Mouse (Mus musculus) induced T-regulatory cell, adult 2 months (primary cell): ENCODE measurements around the gene Hoga1.
"Not testable (repeated sequence)": the region's sequence is repeated elsewhere in the genome, so short reads cannot be mapped to it uniquely, and the experiment has no call there.

Source experiments
- DNase-seq: peaks from one replicate; pipeline ENCODE4 v3.0.0-alpha.2; 2012; ENCODE audit warnings: low read depth

The Hoga1 gene

GRCm38 (mm10) chr19:42069241-42069525 is 23.8 kb downstream of the Hoga1 start:
- DNase-seq = no peak

GRCm38 (mm10) chr19:42071221-42071620 is 25.8 kb downstream of the Hoga1 start:
- no peak for DNase-seq

- no peak for DNase-seq
Measured at GRCm38 (mm10) chr19:42071886-42072608, 26.6 kb downstream of the Hoga1 start.

- DNase-seq = no peak
Measured at GRCm38 (mm10) chr19:42072802-42073201, 27.4 kb downstream of the Hoga1 start.

- DNase-seq = no peak
Measured at GRCm38 (mm10) chr19:42075051-42075450, 29.6 kb downstream of the Hoga1 start.

- DNase-seq = no peak
Measured at GRCm38 (mm10) chr19:42075992-42076391, 30.6 kb downstream of the Hoga1 start.

GRCm38 (mm10) chr19:42078566-42078965 is 33.2 kb downstream of the Hoga1 start:
- no peak for DNase-seq

- DNase-seq = no peak
Measured at GRCm38 (mm10) chr19:42079006-42079405, 33.6 kb downstream of the Hoga1 start.

GRCm38 (mm10) chr19:42079950-42080349 is 34.5 kb downstream of the Hoga1 start:
- no peak for DNase-seq

GRCm38 (mm10) chr19:42080469-42080868 is 35.1 kb downstream of the Hoga1 start:
- DNase-seq = no peak

- not testable (repeated sequence) for DNase-seq
Measured at GRCm38 (mm10) chr19:42081613-42082012, 36.2 kb downstream of the Hoga1 start.

- no peak for DNase-seq
Measured at GRCm38 (mm10) chr19:42085690-42086089, 40.3 kb downstream of the Hoga1 start.

- DNase-seq = peak; percentile 65
Measured at GRCm38 (mm10) chr19:42086166-42086565, 40.8 kb downstream of the Hoga1 start, which contains the start of gene Morn4. Gene Morn4 (minus strand): TSS chr19:42086357.

- DNase-seq = peak; percentile 85
Measured at GRCm38 (mm10) chr19:42089103-42089747, 43.8 kb downstream of the Hoga1 start.

GRCm38 (mm10) chr19:42089748-42090595 is 44.6 kb downstream of the Hoga1 start, which contains the start of gene Pi4k2a:
Gene Pi4k2a (plus strand): TSS chr19:42090470.
- peak; percentile 100 for DNase-seq

GRCm38 (mm10) chr19:42090637-42091141 is 45.3 kb downstream of the Hoga1 start:
- DNase-seq = peak; percentile 74

- no peak for DNase-seq
Measured at GRCm38 (mm10) chr19:42099406-42099805, 54.0 kb downstream of the Hoga1 start.

GRCm38 (mm10) chr19:42104681-42105080 is 59.3 kb downstream of the Hoga1 start:
- DNase-seq = no peak

GRCm38 (mm10) chr19:42115783-42116335 is 70.4 kb downstream of the Hoga1 start:
- DNase-seq = no peak

- DNase-seq = no peak
Measured at GRCm38 (mm10) chr19:42118142-42118541, 72.7 kb downstream of the Hoga1 start.

- no peak for DNase-seq
Measured at GRCm38 (mm10) chr19:42118596-42118995, 73.2 kb downstream of the Hoga1 start.

- DNase-seq = no peak
Measured at GRCm38 (mm10) chr19:42120451-42120850, 75.0 kb downstream of the Hoga1 start.
